Comparison of ENCODE assay signal across 9 mouse cellular contexts in genomic region chr11:16412609-16413008, GRCm38 (mm10).
DNase-seq lines count a peak whose midpoint lies in the region; ATAC-seq lines count a peak whose summit lies in the region.
"Had no signal": no experiment of that assay in that cellular context is flagged by ENCODE, and none has a peak within 500 bp of the region (broad histone marks: within the 10 kb centered on the region; RNA-seq: fewer than 3 reads in every experiment).

No protein-coding gene starts in this region.

- H3K4me2 ChIP-seq in liver, embryonic 11.5 days: no peak overlapping the region
- H3K4me2 ChIP-seq: embryonic facial prominence, embryonic 13.5 days had no signal

- no peaks in the 10 kb centered on the region for H3K27me3 ChIP-seq in liver, embryonic 11.5 days (replicated peaks; ENCODE audit: control insufficient read depth, insufficient read depth, low read length)
- H3K27me3 ChIP-seq: embryonic facial prominence, embryonic 13.5 days had no signal

- ATAC-seq in liver, embryonic 11.5 days (replicated peaks; ENCODE audit: low FRiP score): peak; percentile 57

- DNase-seq in urinary bladder, postnatal 14 days (ENCODE audit: low spot score): peak; percentile 34
- DNase-seq in urinary bladder, adult 2 months (ENCODE audit: low spot score): no peak
- peak; percentile 73 for DNase-seq in cerebellum, postnatal 14 days
- DNase-seq in frontal cortex, postnatal 36 days (ENCODE audit: low spot score in 2 of 2): peak; percentile 25 to 60
- DNase-seq in kidney, postnatal 10 days: peak; percentile 63
- no peak for DNase-seq in liver, embryonic 11.5 days (ENCODE audit: low spot score)
- DNase-seq in retina, adult 2 months (ENCODE audit: low read depth, low spot score): peak; percentile 28
- DNase-seq in spleen, adult 18-20 months: no peak

- H3K36me3 ChIP-seq in liver, embryonic 11.5 days (ENCODE audit: control insufficient read depth, insufficient read depth, low read length): no peaks in the 10 kb centered on the region
- H3K36me3 ChIP-seq: embryonic facial prominence, embryonic 13.5 days had no signal

- WGBS in liver, embryonic 11.5 days: 22% methylated on average over 4 of the region's 4 CpGs

- no peak overlapping the region for H3K9ac ChIP-seq in liver, embryonic 11.5 days (ENCODE audit: low read depth, low read length)
- H3K9ac ChIP-seq: embryonic facial prominence, embryonic 13.5 days had no signal

- no peaks in the 10 kb centered on the region for H3K4me1 ChIP-seq in liver, embryonic 11.5 days (replicated peaks; ENCODE audit: control insufficient read depth, insufficient read depth, low read length)
- H3K4me1 ChIP-seq: embryonic facial prominence, embryonic 13.5 days had no signal

- no peak overlapping the region for H3K27ac ChIP-seq in liver, embryonic 11.5 days (ENCODE audit: low read depth, low read length)
- H3K27ac ChIP-seq: embryonic facial prominence, embryonic 13.5 days had no signal

- H3K9me3 ChIP-seq in liver, embryonic 11.5 days (ENCODE audit: control insufficient read depth, low read length): no peaks in the 10 kb centered on the region
- H3K9me3 ChIP-seq: embryonic facial prominence, embryonic 13.5 days had no signal

- no peak overlapping the region for H3K4me3 ChIP-seq in liver, embryonic 11.5 days (ENCODE audit: low read depth, low read length)
- H3K4me3 ChIP-seq: embryonic facial prominence, embryonic 13.5 days had no signal

Comparison
In these comparisons a context has a peak if more than half of its experiments do, and no peak if none do; other contexts are left out.
1. DNase-seq: peak in urinary bladder, postnatal 14 days (single experiment), cerebellum, postnatal 14 days (2 of 2), frontal cortex, postnatal 36 days (2 of 2), kidney, postnatal 10 days (single experiment) and retina, adult 2 months (single experiment); none in urinary bladder, adult 2 months (single experiment), liver, embryonic 11.5 days (single experiment) and spleen, adult 18-20 months (0 of 2).